Mouse (Mus musculus): ENCODE results near the gene Stra6.

DNA sequence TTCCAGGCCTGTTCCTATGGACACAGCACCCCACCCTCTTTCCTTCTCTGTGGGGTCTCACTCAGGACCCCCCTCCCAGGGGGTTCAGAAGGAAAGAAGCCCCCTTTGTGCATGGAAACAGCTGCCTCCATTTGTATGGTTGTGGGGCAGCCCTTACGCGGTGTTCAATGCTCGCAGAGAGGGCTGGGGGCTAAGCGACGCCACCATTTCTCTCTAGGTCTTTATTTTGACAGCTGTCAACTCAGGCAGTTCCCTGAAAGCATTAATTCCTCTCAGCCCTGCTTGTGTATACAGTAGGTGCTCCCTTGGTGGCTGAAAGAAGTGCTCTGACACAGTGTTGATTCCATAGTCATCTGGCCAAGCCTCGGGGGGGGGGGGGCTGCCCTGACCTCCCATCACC is 40.1 kb downstream of the Stra6 start:
- no peak for TF ChIP-seq CHD2 (IDR thresholded peaks at IDR 0.05; ENCODE audit: low read depth, low read length)
- no peak for TF ChIP-seq MAFK (IDR thresholded peaks at IDR 0.05; ENCODE audit: insufficient read depth, low read depth, low read length)
- no peak for TF ChIP-seq ZC3H11A (IDR thresholded peaks at IDR 0.05; ENCODE audit: borderline replicate concordance, low read depth, low read length)

Measured in ES-E14 (cell line).